Mouse (Mus musculus): ENCODE measurements around the gene Fam243.

- TF ChIP-seq GATA1 (IDR thresholded peaks at IDR 0.05; ENCODE audit: borderline replicate concordance, low read length) (no peak), FLI1 (IDR thresholded peaks at IDR 0.05; ENCODE audit: low read length) (no peak)
These were observed 48.0 kb upstream of the Fam243 start for GRCm38 (mm10) chr16:92369260-92369659.
